Mouse (Mus musculus) ES-E14 (cell line): Measurements from ENCODE around the gene Slc5a3.

Experiments used
- CHD2 ChIP-seq: IDR thresholded peaks from 2 replicates; pipeline ENCODE4 v1.6.1; 2014; ENCODE audit warnings: mild to moderate bottlenecking, low read depth, low read length, inconsistent platforms
- HCFC1 ChIP-seq: IDR thresholded peaks from 2 replicates; pipeline ENCODE4 v1.6.1; 2012; ENCODE audit warnings: low read length, inconsistent platforms, borderline replicate concordance; ENCODE audit not compliant: insufficient read depth
- MAFK ChIP-seq: IDR thresholded peaks from 2 replicates; pipeline ENCODE4 v1.6.1; 2014; ENCODE audit warnings: mild to moderate bottlenecking, low read depth, low read length, inconsistent platforms; ENCODE audit not compliant: insufficient read depth

GRCm38 (mm10) chr16:92117337-92118209 lies 59.5 kb downstream of the Slc5a3 start:
- TF ChIP-seq MAFK: no peak
- TF ChIP-seq CHD2: no peak
- TF ChIP-seq HCFC1: no peak
